Mouse (Mus musculus) erythroblast, embryonic 14.5 days (primary cell): ENCODE data around the gene Ptprk.

ENCODE experiments used
- GATA1 ChIP-seq: IDR thresholded peaks from 2 replicates; pipeline ENCODE4 v1.6.1; 2012; ENCODE audit warnings: low read length, inconsistent platforms, mixed read lengths
- TAL1 ChIP-seq: IDR thresholded peaks from 3 replicates; pipeline ENCODE4 v1.6.1; 2012; ENCODE audit warnings: low read length, inconsistent platforms, mixed read lengths

DNA sequence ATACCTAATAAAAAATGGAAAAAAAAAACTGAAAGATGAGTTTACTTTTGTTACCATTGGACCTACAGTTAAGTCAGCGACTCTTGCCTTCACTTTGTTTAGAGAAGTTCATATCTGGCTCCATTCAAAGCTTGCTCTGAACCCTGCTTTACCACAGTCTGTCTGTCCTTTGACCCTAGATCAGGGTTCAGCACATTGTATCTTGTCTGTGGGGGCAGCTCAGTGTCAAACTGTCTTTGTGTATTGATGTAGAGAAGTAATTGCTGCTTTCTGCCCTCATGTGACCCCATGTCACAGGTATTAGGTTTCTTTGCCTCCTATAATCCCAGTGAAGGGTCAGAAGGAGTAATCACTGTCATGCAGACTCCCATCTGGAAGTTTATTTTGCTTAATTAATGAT lies 222.9 kb downstream of the Ptprk start:
- TF ChIP-seq TAL1 (no peak), GATA1 (no peak)
